Mouse (Mus musculus) liver, embryonic 14.5 days (tissue): ENCODE data around the gene Pdpk1.

Source experiments
- CTCF ChIP-seq: IDR thresholded peaks from 2 replicates; pipeline ENCODE4 v1.5.1; 2016; ENCODE audit warnings: antibody characterized with exemption, low read depth, control low read depth
- EP300 ChIP-seq: IDR thresholded peaks from 2 replicates; pipeline ENCODE4 v1.6.1; 2016; ENCODE audit warnings: antibody characterized with exemption, low read depth

DNA sequence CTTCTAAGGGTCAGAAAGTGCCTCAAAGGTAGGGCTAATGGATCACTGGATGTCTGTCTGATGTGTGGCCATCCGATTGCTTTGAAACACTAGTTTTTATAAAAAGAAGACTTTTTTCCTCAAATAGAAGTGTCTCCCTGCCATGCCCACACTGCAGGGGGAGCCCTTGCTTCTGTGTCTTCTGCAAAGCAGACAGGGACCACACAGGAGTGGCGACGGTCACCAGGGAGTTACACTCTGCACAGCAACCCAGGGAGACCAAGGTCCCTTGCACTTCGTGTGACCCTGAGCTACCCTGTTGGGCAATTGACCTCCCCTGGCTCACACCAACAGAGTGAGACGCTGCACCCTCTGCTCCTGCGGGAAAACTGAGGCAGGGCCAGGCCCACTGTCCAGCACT lies 113.8 kb downstream of the Pdpk1 start:
- no peak for TF ChIP-seq EP300
- TF ChIP-seq CTCF: peak; percentile 35; the same call in 1 of the 2 replicates
